Mouse (Mus musculus) myocyte (in vitro differentiated cells): Measurements from ENCODE around the gene Sipa1l2. TPM values are rescaled to one million over a fixed set of nuclear protein-coding genes. Genes with fewer than 3 reads are reported as not detected.

Experiments
- H3K27me3 ChIP-seq: one replicate; pipeline ENCODE4 v1.6.1; 2011; ENCODE audit not compliant: control insufficient read depth, insufficient read depth, insufficient read length
- H3K36me3 ChIP-seq: one replicate; pipeline ENCODE4 v1.6.1; 2011; ENCODE audit not compliant: control insufficient read depth, insufficient read depth
- H3K4me2 ChIP-seq: one replicate; pipeline ENCODE4 v1.6.1; 2011; ENCODE audit warnings: low read depth, control low read depth
- H3K4me3 ChIP-seq: one replicate; pipeline ENCODE4 v1.5.1; 2011; ENCODE audit warnings: mild to moderate bottlenecking, control low read depth, moderate library complexity
- H3K79me2 ChIP-seq: one replicate; pipeline ENCODE4 v1.6.1; 2011; ENCODE audit not compliant: control insufficient read depth, insufficient read depth
- H3ac ChIP-seq: one replicate; pipeline ENCODE4 v1.6.1; 2011; ENCODE audit not compliant: control insufficient read depth, insufficient read length
- CEBPB ChIP-seq: IDR thresholded peaks from 2 replicates; pipeline ENCODE4 v1.6.1; 2011; ENCODE audit warnings: mild to moderate bottlenecking, moderate library complexity; ENCODE audit not compliant: poor library complexity, insufficient read depth, severe bottlenecking
- E2F4 ChIP-seq: IDR thresholded peaks from one replicate; pipeline ENCODE4 v1.6.1; 2011; ENCODE audit warnings: mild to moderate bottlenecking, control low read depth, moderate library complexity; ENCODE audit not compliant: insufficient read depth
- MAX ChIP-seq: IDR thresholded peaks from one replicate; pipeline ENCODE4 v1.6.1; 2011; ENCODE audit warnings: low read depth, mild to moderate bottlenecking, control low read depth
- MYOD1 ChIP-seq, 3 experiments: IDR thresholded peaks; one replicate each; pipeline ENCODE4 v1.6.1; 2011; ENCODE audit warnings: control low read depth in 2 of 3, low read depth in 2 of 3, mild to moderate bottlenecking in 2 of 3, moderate library complexity in 1 of 3; ENCODE audit not compliant: insufficient read length in 2 of 3, control insufficient read depth in 1 of 3
- MYOG ChIP-seq, 3 experiments: IDR thresholded peaks; one replicate each; pipeline ENCODE4 v1.6.1; 2011; ENCODE audit warnings: control low read depth in 2 of 3, low read depth in 2 of 3, mild to moderate bottlenecking in 2 of 3; ENCODE audit not compliant: insufficient read length in 2 of 3, control insufficient read depth in 1 of 3, insufficient read depth in 1 of 3
- POLR2A ChIP-seq: IDR thresholded peaks from one replicate; pipeline ENCODE4 v1.6.1; 2011; ENCODE audit warnings: low read depth, mild to moderate bottlenecking, control low read depth, moderate library complexity; ENCODE audit not compliant: insufficient read length
- POLR2AphosphoS2 ChIP-seq: IDR thresholded peaks from one replicate; pipeline ENCODE4 v1.6.1; 2011; ENCODE audit warnings: low read depth, control low read depth; ENCODE audit not compliant: insufficient read length
- REST ChIP-seq: IDR thresholded peaks from one replicate; pipeline ENCODE4 v1.6.1; 2011; ENCODE audit warnings: mild to moderate bottlenecking, control low read depth, moderate library complexity; ENCODE audit not compliant: insufficient read depth, insufficient read length
- SRF ChIP-seq: IDR thresholded peaks from one replicate; pipeline ENCODE4 v1.6.1; 2011; ENCODE audit warnings: low read depth; ENCODE audit not compliant: control insufficient read depth, insufficient read length
- TCF12 ChIP-seq: IDR thresholded peaks from one replicate; pipeline ENCODE4 v1.6.1; 2011; ENCODE audit warnings: mild to moderate bottlenecking, control low read depth; ENCODE audit not compliant: poor library complexity, insufficient read depth, severe bottlenecking
- TCF3 ChIP-seq: IDR thresholded peaks from one replicate; pipeline ENCODE4 v1.6.1; 2011; ENCODE audit warnings: low read depth, control low read depth; ENCODE audit not compliant: insufficient read length
- USF1 ChIP-seq: IDR thresholded peaks from one replicate; pipeline ENCODE4 v1.6.1; 2011; ENCODE audit warnings: low read depth, mild to moderate bottlenecking, control low read depth, moderate library complexity
- polyA plus RNA-seq: library from polyadenylated mRNA; unstranded; fragments of >200 nt; fragmentation: generic; extraction: Trizol; gene quantifications from one replicate; pipeline ENCODE4 v1.2.1, GENCODE M21; 2012; ENCODE audit warnings: missing spikeins

Gene Sipa1l2
- polyA plus RNA-seq, 1 experiment: 16.2 TPM

GRCm38 (mm10) chr8:125391271-125391670 is 178.3 kb downstream of the Sipa1l2 start:
- no peak for TF ChIP-seq MAX
- no peak for TF ChIP-seq TCF3
- TF ChIP-seq USF1: no peak
- no peak for TF ChIP-seq SRF
- no peak for TF ChIP-seq POLR2A
- TF ChIP-seq E2F4: no peak
- TF ChIP-seq TCF12: no peak
- no peak for TF ChIP-seq REST
- no peak for TF ChIP-seq POLR2AphosphoS2
- TF ChIP-seq MYOG (IDR thresholded peaks at IDR 0.05; ENCODE audit: control insufficient read depth in 1 of 3, insufficient read depth in 1 of 3, insufficient read length in 2 of 3, low read depth in 2 of 3): no peak
- TF ChIP-seq CEBPB: no peak
- no peak for TF ChIP-seq MYOD1 (IDR thresholded peaks at IDR 0.05; ENCODE audit: control insufficient read depth in 1 of 3, insufficient read length in 2 of 3, low read depth in 2 of 3)
- no peaks in the 10 kb centered on the region for H3K79me2 ChIP-seq
- H3K27me3 ChIP-seq: no peaks in the 10 kb centered on the region
- H3K4me3 ChIP-seq: no peak overlapping the region
- H3K4me2 ChIP-seq: no peak overlapping the region
- H3K36me3 ChIP-seq: no peaks in the 10 kb centered on the region
- no peak overlapping the region for H3ac ChIP-seq

GRCm38 (mm10) chr8:125390506-125390895 is 179.1 kb downstream of the Sipa1l2 start:
- no peak for TF ChIP-seq MAX
- TF ChIP-seq USF1: no peak
- TF ChIP-seq CEBPB: no peak
- TF ChIP-seq E2F4: no peak
- no peak for TF ChIP-seq POLR2AphosphoS2
- no peak for TF ChIP-seq TCF12
- TF ChIP-seq POLR2A: no peak
- no peak for TF ChIP-seq MYOG (IDR thresholded peaks at IDR 0.05; ENCODE audit: control insufficient read depth in 1 of 3, insufficient read depth in 1 of 3, insufficient read length in 2 of 3, low read depth in 2 of 3)
- no peak for TF ChIP-seq SRF
- Histone ChIP-seq H3K4me2 (no peak overlapping the region), H3K79me2 (no peaks in the 10 kb centered on the region), H3K36me3 (no peaks in the 10 kb centered on the region), H3K27me3 (no peaks in the 10 kb centered on the region), H3K4me3 (no peak overlapping the region), H3ac (no peak overlapping the region)

GRCm38 (mm10) chr8:125389756-125390505 is 179.7 kb downstream of the Sipa1l2 start:
- TF ChIP-seq SRF (no peak), MYOD1 (IDR thresholded peaks at IDR 0.05; ENCODE audit: control insufficient read depth in 1 of 3, insufficient read length in 2 of 3, low read depth in 2 of 3) (peak in 1 of 3 experiments; percentile 40)
- no peak overlapping the region for H3ac ChIP-seq
- H3K36me3 ChIP-seq: no peaks in the 10 kb centered on the region
- H3K79me2 ChIP-seq: no peaks in the 10 kb centered on the region
- H3K4me2 ChIP-seq: no peak overlapping the region
- no peaks in the 10 kb centered on the region for H3K27me3 ChIP-seq
- no peak overlapping the region for H3K4me3 ChIP-seq

- Histone ChIP-seq H3K36me3 (no peaks in the 10 kb centered on the region), H3K27me3 (no peaks in the 10 kb centered on the region), H3K79me2 (no peaks in the 10 kb centered on the region), H3K4me3 (no peak overlapping the region), H3K4me2 (no peak overlapping the region), H3ac (no peak overlapping the region)
- TF ChIP-seq MYOD1 (IDR thresholded peaks at IDR 0.05; ENCODE audit: control insufficient read depth in 1 of 3, insufficient read length in 2 of 3, low read depth in 2 of 3) (no peak), CEBPB (no peak), USF1 (no peak), REST (no peak), TCF12 (no peak), MYOG (IDR thresholded peaks at IDR 0.05; ENCODE audit: control insufficient read depth in 1 of 3, insufficient read depth in 1 of 3, insufficient read length in 2 of 3, low read depth in 2 of 3) (no peak), MAX (no peak), POLR2A (no peak), SRF (no peak), POLR2AphosphoS2 (no peak), TCF3 (no peak), E2F4 (no peak)
Observed at GRCm38 (mm10) chr8:125389280-125389679, 180.3 kb downstream of the Sipa1l2 start.
